Mouse (Mus musculus): ENCODE measurements around the gene Gstm4.
"Not testable (repeated sequence)": the region's sequence is repeated elsewhere in the genome, so short reads cannot be mapped to it uniquely, and the experiment has no call there.

The Gstm4 gene

GRCm38 (mm10) chr3:108016468-108016867 lies 28.2 kb downstream of the Gstm4 start:
- not testable (repeated sequence) for DNase-seq (ENCODE audit: low spot score)

GRCm38 (mm10) chr3:108014974-108015346 lies 29.7 kb downstream of the Gstm4 start:
- peak; percentile 31 for DNase-seq (ENCODE audit: low spot score)

GRCm38 (mm10) chr3:108014098-108014973 lies 30.4 kb downstream of the Gstm4 start:
- DNase-seq (ENCODE audit: low spot score): peak; percentile 36

GRCm38 (mm10) chr3:108013331-108013871 lies 31.3 kb downstream of the Gstm4 start:
- peak; percentile 48 for DNase-seq (ENCODE audit: low spot score)

GRCm38 (mm10) chr3:108011558-108011957 lies 33.1 kb downstream of the Gstm4 start:
- peak; percentile 35 for DNase-seq (ENCODE audit: low spot score)

- peak; percentile 51 for DNase-seq (ENCODE audit: low spot score)
Observed at GRCm38 (mm10) chr3:108010286-108010685, 34.4 kb downstream of the Gstm4 start.

- DNase-seq (ENCODE audit: low spot score): peak; percentile 32
Observed at GRCm38 (mm10) chr3:108002021-108002420, 42.7 kb downstream of the Gstm4 start.

- peak; percentile 39 for DNase-seq (ENCODE audit: low spot score)
Observed at GRCm38 (mm10) chr3:107999491-107999890, 45.2 kb downstream of the Gstm4 start.

GRCm38 (mm10) chr3:107998591-107998990 lies 46.1 kb downstream of the Gstm4 start:
- peak; percentile 51 for DNase-seq (ENCODE audit: low spot score)

GRCm38 (mm10) chr3:107996576-107996975 lies 48.1 kb downstream of the Gstm4 start:
- peak; percentile 40 for DNase-seq (ENCODE audit: low spot score)

- not testable (repeated sequence) for DNase-seq (ENCODE audit: low spot score)
Observed at GRCm38 (mm10) chr3:107995974-107996373, 48.7 kb downstream of the Gstm4 start.

All from testis, postnatal 10 days (tissue).